Mouse (Mus musculus): ENCODE data around the gene Fryl.

Fryl gene

DNA sequence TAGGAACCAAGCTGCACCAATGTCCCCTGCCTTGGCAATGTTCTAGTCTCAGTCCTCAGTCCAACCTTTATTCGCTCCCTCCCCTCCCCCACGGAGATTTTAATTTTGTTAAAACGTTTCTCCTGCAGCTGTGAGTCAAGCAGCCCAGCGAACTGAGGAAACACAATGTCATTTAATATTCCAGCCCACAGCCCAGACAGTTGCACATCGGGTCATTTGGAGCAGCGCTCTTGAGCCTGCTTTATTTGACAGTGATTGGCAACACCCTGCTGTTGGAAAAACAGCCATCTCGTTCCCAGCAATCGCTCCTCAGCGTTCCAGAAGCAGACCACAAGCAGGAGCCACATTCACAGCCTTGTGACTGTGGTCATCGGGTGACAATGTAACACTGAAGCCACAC is 261.0 kb downstream of the Fryl start:
- no peak for DNase-seq

DNA sequence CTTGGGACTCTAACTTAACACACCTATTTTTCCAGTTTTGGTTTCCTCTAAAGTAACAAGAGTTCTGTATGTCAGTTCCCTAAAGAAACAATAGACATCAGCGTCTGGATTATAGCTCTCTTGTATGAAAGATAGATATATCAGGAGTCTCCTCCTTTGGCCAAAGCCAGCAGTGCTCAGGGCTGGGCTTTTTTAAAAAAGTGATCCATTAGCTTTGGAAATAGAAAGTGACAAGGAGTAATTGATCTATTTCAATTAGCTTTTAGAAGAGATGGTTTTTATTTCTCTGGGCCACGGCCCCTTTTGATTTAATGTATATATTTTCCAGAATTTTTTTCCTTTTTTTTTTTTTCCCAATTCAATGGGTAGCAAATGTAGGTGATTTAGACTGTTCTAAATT is 261.5 kb downstream of the Fryl start:
- DNase-seq = no peak

- DNase-seq = no peak
Observed at GRCm38 (mm10) chr5:72994424-72994823, 262.0 kb downstream of the Fryl start.

DNA sequence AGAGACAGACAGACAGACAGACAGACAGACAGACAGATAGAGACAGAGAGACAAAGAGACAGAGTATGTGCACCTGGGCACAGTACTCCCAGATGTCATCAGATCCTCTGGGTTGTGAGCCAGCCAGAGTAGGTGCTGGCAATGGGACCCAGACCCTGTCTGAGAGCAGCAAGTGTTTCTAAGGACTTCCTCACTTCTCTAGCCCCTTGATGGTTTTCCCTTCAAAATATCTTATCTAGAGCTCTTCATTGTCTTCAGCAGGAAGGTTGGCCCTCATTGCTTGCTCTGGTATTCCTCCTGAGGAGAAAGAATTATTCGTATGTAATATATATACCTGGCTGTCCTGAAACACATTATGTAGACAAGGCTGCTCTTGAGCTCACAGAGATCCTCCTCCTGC is 263.9 kb downstream of the Fryl start:
- DNase-seq = no peak

GRCm38 (mm10) chr5:72989756-72990155 is 266.7 kb downstream of the Fryl start:
- no peak for DNase-seq

- no peak for DNase-seq
Observed at GRCm38 (mm10) chr5:72987786-72988185, 268.6 kb downstream of the Fryl start.

GRCm38 (mm10) chr5:72984091-72984490 is 272.3 kb downstream of the Fryl start:
- no peak for DNase-seq

DNA sequence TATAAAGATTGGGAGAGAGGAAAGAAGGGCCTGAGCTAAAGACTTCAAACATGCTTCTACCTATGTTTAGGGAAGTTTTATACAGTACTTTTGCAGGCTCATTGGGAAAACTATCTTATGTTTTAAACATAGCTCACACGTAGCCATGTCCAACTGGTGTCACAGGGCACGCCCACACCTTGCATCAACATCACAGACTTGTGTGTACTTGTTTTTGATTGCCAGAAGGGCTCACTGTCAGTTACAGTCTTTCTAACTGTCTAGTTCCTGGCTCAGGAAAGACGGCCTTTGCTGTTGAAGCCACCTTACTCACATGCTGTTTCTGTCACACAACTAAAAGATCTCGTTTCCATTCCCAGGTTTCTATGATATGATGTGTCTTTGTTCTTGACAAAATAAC is 279.9 kb downstream of the Fryl start:
- no peak for DNase-seq

DNA sequence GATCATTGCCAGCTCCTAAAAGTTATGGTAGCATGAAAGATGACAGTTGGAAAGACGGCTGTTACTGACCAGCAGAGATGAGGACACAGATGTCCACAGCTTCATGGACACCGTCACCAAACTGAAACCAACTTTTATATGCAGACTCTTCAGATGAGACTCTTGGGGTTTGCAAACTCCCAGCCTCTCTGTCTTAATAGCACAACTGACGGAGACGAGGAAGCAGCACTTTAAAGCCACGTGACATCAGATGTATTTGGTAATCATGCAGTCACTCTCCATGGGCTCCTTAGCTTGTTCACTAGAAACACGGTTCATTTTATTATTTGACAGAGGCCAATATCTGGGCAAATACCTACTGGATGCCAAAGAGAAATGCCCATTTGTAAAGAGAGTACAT is 280.4 kb downstream of the Fryl start:
- no peak for DNase-seq

DNA sequence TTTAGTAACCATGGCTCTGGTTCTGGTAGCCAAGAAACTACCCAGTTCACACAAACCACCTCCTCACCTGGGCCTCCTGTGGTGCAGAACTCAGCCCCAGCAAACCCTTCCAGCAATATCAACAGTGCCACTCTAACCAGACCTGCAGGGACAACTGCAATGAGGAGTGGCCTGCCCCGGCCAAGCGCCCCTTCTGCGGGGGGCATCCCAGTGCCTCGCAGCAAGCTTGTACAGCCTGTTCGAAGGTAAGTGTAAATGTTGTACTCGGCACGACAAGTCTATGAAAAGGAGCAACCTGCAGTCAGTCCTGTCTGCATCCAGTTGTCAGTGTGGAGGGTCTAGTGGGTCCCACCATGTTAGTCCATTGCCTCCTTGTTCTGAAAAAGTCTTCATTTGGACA is 281.8 kb downstream of the Fryl start, which contains the start of gene Gm10135:
TSS of gene Gm10135 (minus strand) at position 101 of the 400 bp plus-strand sequence.
- no peak for DNase-seq

GRCm38 (mm10) chr5:72972934-72973333 is 283.5 kb downstream of the Fryl start:
- DNase-seq = no peak

- DNase-seq = no peak
Observed at GRCm38 (mm10) chr5:72972435-72972834, 284.0 kb downstream of the Fryl start.

All from right cerebral cortex, postnatal 25 days (tissue).